Mouse (Mus musculus): ENCODE measurements around the gene Card10.

Card10 gene

GRCm38 (mm10) chr15:78801971-78802741 is 686 bp downstream of the Card10 start:
- DNase-seq (ENCODE audit: low spot score in 2 of 2), result no peak

- no peak for DNase-seq (ENCODE audit: low spot score in 2 of 2)
Observed at GRCm38 (mm10) chr15:78801571-78801970, 1.3 kb downstream of the Card10 start.

GRCm38 (mm10) chr15:78799029-78799428 is 3.8 kb downstream of the Card10 start:
- DNase-seq (ENCODE audit: low spot score in 2 of 2), result peak in 1 of 2 experiments; percentile 23

GRCm38 (mm10) chr15:78797060-78797329 is 5.8 kb downstream of the Card10 start:
- DNase-seq (ENCODE audit: low spot score in 2 of 2), result no peak

- no peak for DNase-seq (ENCODE audit: low spot score in 2 of 2)
Observed at GRCm38 (mm10) chr15:78796196-78797059, 6.4 kb downstream of the Card10 start.

GRCm38 (mm10) chr15:78790990-78791389 is 11.9 kb downstream of the Card10 start:
- no peak for DNase-seq (ENCODE audit: low spot score in 2 of 2)

- DNase-seq (ENCODE audit: low spot score in 2 of 2), result no peak
Observed at GRCm38 (mm10) chr15:78790451-78790850, 12.4 kb downstream of the Card10 start.

- DNase-seq (ENCODE audit: low spot score in 2 of 2), result no peak
Observed at GRCm38 (mm10) chr15:78789721-78790323, 13.0 kb downstream of the Card10 start.

- DNase-seq (ENCODE audit: low spot score in 2 of 2), result no peak
Observed at GRCm38 (mm10) chr15:78788042-78788441, 14.8 kb downstream of the Card10 start.

GRCm38 (mm10) chr15:78787287-78787856 is 15.5 kb downstream of the Card10 start:
- no peak for DNase-seq (ENCODE audit: low spot score in 2 of 2)

- DNase-seq (ENCODE audit: low spot score in 2 of 2), result no peak
Observed at GRCm38 (mm10) chr15:78786411-78786818, 16.4 kb downstream of the Card10 start.

GRCm38 (mm10) chr15:78785961-78786360 is 16.9 kb downstream of the Card10 start:
- DNase-seq (ENCODE audit: low spot score in 2 of 2), result no peak

- no peak for DNase-seq (ENCODE audit: low spot score in 2 of 2)
Observed at GRCm38 (mm10) chr15:78785258-78785657, 17.6 kb downstream of the Card10 start.

- no peak for DNase-seq (ENCODE audit: low spot score in 2 of 2)
Observed at GRCm38 (mm10) chr15:78784520-78784919, 18.3 kb downstream of the Card10 start.

- DNase-seq (ENCODE audit: low spot score in 2 of 2), result no peak
Observed at GRCm38 (mm10) chr15:78782348-78783103, 20.3 kb downstream of the Card10 start.

GRCm38 (mm10) chr15:78780908-78781307 is 21.9 kb downstream of the Card10 start:
- no peak for DNase-seq (ENCODE audit: low spot score in 2 of 2)

- DNase-seq (ENCODE audit: low spot score in 2 of 2), result no peak
Observed at GRCm38 (mm10) chr15:78780359-78780758, 22.5 kb downstream of the Card10 start.

GRCm38 (mm10) chr15:78779690-78780089 is 23.2 kb downstream of the Card10 start:
- no peak for DNase-seq (ENCODE audit: low spot score in 2 of 2)

GRCm38 (mm10) chr15:78779253-78779652 is 23.6 kb downstream of the Card10 start:
- no peak for DNase-seq (ENCODE audit: low spot score in 2 of 2)

- peak; percentile 88 for DNase-seq (ENCODE audit: low spot score in 2 of 2)
Observed at GRCm38 (mm10) chr15:78778077-78778870, 24.6 kb downstream of the Card10 start.

- DNase-seq (ENCODE audit: low spot score in 2 of 2), result peak in 1 of 2 experiments; percentile 30
Observed at GRCm38 (mm10) chr15:78773290-78773729, 29.5 kb downstream of the Card10 start, which contains the start of gene Mfng. Gene Mfng, minus strand, starts transcription at chr15:78773475.
